Mouse (Mus musculus): ENCODE data around the gene Ranbp10. TPM values are rescaled to one million over a fixed set of nuclear protein-coding genes. Genes with fewer than 3 reads are reported as not detected.

Ranbp10 gene
- polyA plus RNA-seq, 1 experiment from 2014 or later, result 11.5 TPM

DNA sequence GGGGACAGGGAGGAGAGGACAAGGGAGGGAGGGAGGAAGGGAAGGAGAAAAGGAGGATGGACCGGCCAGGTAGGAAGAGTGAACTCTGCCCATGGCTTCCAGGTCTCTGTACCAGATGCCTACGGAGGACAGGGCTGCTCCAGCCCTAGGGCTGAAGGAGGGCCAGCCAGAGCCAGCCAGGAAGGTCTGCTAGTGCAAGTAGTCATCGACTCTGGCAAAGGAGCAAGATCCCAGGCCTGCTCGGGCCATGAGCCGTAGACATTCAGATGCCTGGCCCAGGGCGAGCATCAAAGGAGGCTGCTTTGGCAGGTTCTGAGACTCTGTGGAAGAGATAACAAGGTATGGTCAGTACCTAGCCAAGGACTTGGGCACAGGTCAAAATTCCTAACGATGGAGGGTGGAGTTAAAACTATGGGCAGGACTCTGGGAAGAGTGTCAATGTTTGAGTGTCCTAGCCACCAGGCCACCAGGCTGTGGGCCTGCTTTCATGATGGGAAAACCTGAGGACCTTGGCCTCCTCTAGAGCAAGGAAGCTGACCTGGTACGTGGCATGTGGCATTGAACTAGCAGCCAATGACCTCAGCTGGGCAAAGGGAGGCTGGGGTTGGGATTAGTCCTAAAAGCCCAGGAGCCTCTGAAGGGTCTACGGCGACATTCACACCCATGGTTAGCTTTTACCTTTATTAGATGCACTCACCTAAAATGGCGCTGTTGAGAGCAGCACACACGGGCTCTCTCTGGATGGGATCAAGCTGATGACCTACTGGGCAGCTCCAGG lies 55.6 kb downstream of the Ranbp10 start:
- no peak for ATAC-seq (ENCODE audit: low FRiP score)
- Histone ChIP-seq H3K9ac (no peak overlapping the region), H3K4me2 (no peak overlapping the region), H3K9me3 (no peaks in the 10 kb centered on the region), H3K4me3 (no peak overlapping the region), H3K4me1 (replicated peaks) (no peaks in the 10 kb centered on the region), H3K27me3 (no peaks in the 10 kb centered on the region), H3K27ac (no peak overlapping the region), H3K36me3 (peaks cover 88% of the 10 kb centered on the region)
- 95% methylated on average over 12 of the region's 12 CpGs for WGBS

DNA sequence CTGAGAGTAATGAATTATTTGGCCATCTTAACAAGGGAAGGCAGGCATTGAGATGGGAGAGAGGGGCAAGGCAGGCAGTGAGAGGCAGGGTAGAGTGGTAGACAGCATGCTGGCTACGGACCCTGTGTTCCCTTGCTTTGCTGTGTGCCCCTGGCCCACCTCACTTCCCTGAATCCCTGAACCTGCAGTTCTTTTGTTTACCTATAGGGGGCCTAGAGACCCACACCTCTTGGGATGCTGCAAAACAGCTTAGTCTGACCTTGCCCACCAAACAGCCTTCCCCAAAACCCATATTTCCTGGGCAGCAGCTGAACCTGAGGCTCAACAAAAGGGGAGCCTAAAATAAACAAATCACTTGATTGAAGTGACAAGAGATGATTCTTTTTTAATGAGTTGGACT lies 56.5 kb downstream of the Ranbp10 start:
- no peak for ATAC-seq (ENCODE audit: low FRiP score)
- WGBS, result 69% methylated on average over 1 of the region's 1 CpGs
- Histone ChIP-seq H3K27me3 (no peaks in the 10 kb centered on the region), H3K4me2 (no peak overlapping the region), H3K9me3 (no peaks in the 10 kb centered on the region), H3K27ac (no peak overlapping the region), H3K4me1 (replicated peaks) (no peaks in the 10 kb centered on the region), H3K36me3 (peaks cover 79% of the 10 kb centered on the region), H3K4me3 (no peak overlapping the region), H3K9ac (no peak overlapping the region)

DNA sequence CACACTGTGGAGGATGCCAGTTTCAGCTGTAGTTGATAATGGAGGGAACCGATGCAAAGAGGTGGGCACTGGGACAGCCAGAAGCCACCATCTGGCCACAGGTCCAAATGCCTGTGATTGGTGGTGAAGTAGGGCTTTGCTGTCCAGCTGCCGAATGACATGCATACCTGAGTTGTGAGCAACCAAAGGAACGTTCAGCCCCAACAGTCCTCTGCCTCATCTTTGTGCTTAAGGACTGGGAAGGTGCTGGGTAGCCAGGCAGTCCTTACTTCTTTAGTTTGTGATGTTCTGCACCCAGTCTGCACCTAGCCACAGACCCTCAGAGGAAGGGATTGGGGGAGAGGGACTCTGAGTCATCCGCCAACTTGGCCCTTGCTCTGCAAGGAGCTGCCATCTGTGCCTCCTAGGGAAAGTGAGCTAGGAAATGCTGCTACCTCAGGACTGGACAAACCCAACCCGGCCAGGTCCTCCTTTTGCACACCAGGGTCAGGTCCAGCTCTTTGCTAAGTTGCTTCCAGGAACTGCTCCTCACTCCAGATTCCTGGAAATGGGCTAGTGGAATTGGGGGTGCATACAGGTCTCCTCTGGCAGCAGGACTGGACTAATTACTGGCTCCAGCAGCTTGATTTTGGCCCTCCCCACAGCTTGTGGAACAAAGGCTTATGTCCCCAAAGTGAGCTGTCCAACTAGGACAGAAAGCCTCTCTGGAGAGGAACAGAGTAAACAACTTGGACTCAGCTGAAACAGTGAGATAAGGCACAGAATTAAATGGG lies 58.5 kb downstream of the Ranbp10 start:
- no peak for ATAC-seq (ENCODE audit: low FRiP score)
- 96% methylated on average over 5 of the region's 5 CpGs for WGBS
- Histone ChIP-seq H3K4me3 (no peak overlapping the region), H3K27me3 (no peaks in the 10 kb centered on the region), H3K36me3 (peaks cover 60% of the 10 kb centered on the region), H3K4me1 (replicated peaks) (no peaks in the 10 kb centered on the region), H3K27ac (no peak overlapping the region), H3K9ac (no peak overlapping the region), H3K4me2 (no peak overlapping the region), H3K9me3 (no peaks in the 10 kb centered on the region)

DNA sequence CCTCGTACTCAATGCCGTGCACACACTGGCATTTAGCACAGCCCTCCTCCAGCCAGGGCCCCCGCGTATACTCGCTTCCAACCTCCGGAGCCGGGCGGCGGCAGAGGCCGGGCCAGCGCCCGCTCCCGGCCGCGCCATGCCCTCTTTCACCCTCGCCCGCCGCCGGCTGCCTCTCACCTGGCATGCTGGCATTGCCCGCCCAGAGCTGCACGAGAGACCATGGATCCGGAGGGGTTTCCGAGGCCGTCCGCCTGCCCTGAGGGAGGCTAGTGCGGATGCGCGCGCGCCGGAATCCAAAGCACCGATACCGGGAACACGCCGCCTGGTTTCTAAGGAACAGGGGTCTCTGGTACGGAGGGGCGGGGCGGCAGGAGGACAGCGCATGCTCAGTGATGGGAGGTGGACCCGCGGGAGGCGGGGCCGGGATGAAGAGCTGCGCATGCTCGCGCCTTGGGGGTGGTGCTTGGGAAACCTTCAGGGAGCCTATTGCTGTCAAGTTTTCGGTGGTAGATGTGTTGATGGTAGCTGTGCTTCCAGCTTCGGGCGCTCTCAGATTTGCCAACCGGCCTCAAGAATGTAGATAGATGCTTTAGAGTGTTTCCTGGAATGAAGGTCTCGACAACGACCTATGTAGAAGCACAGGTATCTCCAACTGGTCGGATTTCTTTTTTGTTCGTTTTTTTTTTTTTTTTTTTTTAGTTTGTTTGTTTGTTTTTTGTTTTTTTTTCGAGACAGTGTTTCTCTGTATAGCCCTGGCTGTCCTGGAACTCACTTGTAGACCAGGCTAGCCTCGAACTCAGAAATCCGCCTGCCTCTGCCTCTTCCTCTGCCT lies 68.7 kb downstream of the Ranbp10 start, which contains the start of gene Gfod2:
Gene Gfod2 (minus strand): TSS at position 388 of the 832 bp plus-strand sequence.
- Histone ChIP-seq H3K4me3 (peak within 1 kb of the TSS; percentile 98), H3K4me2 (peak within 1 kb of the TSS; percentile 71), H3K27me3 (no peaks in the 10 kb centered on the region), H3K9ac (peak within 1 kb of the TSS; percentile 92), H3K9me3 (no peaks in the 10 kb centered on the region), H3K4me1 (replicated peaks) (peaks cover 40% of the 10 kb centered on the region), H3K27ac (peak within 1 kb of the TSS; percentile 96), H3K36me3 (peaks cover 4% of the 10 kb centered on the region; the same call in 1 of the 2 replicates)
- peak; percentile 98 for ATAC-seq (ENCODE audit: low FRiP score)
- 3% methylated on average over 54 of the region's 57 CpGs for WGBS

DNA sequence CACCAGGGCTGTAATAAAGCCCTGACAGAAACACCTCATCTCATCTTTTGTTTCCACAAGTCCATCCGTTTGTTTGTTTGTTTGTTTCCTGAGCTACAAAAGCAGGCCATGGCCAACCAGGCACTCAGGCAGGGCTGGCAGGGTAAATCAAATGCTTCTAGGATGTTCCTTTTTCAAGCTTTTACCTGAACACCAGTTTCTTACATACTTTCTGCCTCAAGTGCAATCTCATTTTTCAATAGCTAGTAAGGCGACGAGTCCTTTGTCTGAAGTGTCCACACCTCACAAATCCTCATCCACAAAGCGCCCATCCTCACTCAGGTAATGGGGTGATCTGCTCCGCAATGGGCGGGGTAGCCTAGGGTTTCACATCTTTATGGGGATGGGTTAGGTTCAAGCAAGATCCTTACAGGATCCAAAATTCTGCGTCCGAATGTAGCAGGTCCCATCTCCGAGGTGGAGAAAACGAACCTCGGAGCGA lies 69.3 kb downstream of the Ranbp10 start:
- ATAC-seq (ENCODE audit: low FRiP score), result peak; percentile 65; the same call in 1 of the 2 replicates
- peaks cover 45% of the 10 kb centered on the region for H3K4me1 ChIP-seq (replicated peaks)
- peak overlapping the region; percentile 92 for H3K9ac ChIP-seq
- H3K4me2 ChIP-seq, result peak overlapping the region; percentile 71
- no peaks in the 10 kb centered on the region for H3K9me3 ChIP-seq
- H3K27ac ChIP-seq, result peak overlapping the region; percentile 96
- H3K27me3 ChIP-seq, result no peaks in the 10 kb centered on the region
- H3K36me3 ChIP-seq, result peaks cover 4% of the 10 kb centered on the region; the same call in 1 of the 2 replicates
- peak overlapping the region; percentile 98 for H3K4me3 ChIP-seq
- WGBS, result 2% methylated on average over 12 of the region's 12 CpGs

DNA sequence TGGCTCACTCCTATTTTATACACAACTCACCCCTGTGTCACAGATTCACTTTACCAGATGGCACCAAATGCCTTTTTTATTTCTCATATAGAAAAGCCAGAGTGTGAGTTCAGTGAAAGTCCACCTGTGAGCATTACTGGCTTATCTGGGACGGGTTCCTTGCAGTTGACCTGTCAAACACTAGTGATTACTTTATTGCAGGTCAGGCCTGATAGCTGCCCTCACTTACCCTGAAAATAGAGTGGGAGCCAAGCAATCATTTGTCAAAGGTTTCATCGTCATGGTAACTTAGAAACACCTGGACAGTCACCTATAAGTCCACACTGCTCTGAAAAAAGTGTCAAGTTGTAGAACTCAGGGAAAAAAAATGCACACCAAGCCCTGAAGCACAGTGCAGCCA lies 72.5 kb downstream of the Ranbp10 start:
- H3K4me1 ChIP-seq (replicated peaks), result peaks cover 73% of the 10 kb centered on the region
- H3K4me3 ChIP-seq, result no peak overlapping the region
- no peak for ATAC-seq (ENCODE audit: low FRiP score)
- WGBS, result 87% methylated on average over 2 of the region's 2 CpGs
- H3K36me3 ChIP-seq, result peaks cover 4% of the 10 kb centered on the region; the same call in 1 of the 2 replicates
- H3K9me3 ChIP-seq, result no peaks in the 10 kb centered on the region
- no peak overlapping the region for H3K4me2 ChIP-seq
- no peak overlapping the region for H3K9ac ChIP-seq
- no peaks in the 10 kb centered on the region for H3K27me3 ChIP-seq
- no peak overlapping the region for H3K27ac ChIP-seq

DNA sequence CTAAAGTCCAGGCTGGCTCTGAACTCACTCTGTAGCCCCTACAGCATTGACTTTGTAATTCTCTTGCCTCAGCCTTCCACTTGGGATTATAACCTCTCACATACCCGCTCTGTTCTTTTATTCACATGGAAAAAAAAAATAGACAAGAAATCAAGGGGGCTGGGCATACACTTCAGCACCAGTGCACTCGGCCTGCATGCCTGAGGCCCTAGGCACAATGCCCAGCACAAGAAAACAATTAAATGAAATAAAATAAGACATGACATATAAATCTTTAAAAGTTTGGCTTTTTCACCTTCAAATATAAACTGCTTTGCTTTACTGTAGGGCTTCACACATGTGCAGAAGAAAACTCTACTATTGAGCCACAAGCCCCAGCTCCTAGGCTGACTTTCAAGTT lies 73.2 kb downstream of the Ranbp10 start:
- peaks cover 4% of the 10 kb centered on the region; the same call in 1 of the 2 replicates for H3K36me3 ChIP-seq
- no peak for ATAC-seq (ENCODE audit: low FRiP score)
- no peak overlapping the region for H3K9ac ChIP-seq
- no peak overlapping the region for H3K4me3 ChIP-seq
- H3K4me2 ChIP-seq, result no peak overlapping the region
- no peaks in the 10 kb centered on the region for H3K27me3 ChIP-seq
- peaks cover 72% of the 10 kb centered on the region for H3K4me1 ChIP-seq (replicated peaks)
- no peaks in the 10 kb centered on the region for H3K9me3 ChIP-seq
- H3K27ac ChIP-seq, result no peak overlapping the region
- WGBS, result 79% methylated on average over 2 of the region's 2 CpGs

DNA sequence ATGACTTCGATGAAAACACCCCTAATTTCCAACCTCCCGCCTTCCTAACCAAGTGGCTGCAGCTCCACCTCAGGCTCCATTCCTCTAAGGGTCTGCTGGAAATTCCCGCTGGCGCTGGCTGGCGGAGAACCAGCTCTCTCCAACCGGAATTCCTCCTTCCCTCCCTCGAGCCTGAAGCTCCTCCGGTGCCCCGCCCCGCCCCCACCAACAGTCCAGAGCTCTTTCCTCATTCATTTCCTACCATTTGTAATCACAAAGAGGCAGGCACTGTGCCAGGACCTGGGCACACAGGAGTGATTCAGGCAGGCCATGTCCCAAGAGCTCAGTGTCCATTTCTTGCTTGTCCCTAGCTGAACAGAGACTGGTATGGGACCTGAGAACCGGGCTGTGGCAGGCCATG lies 76.5 kb downstream of the Ranbp10 start:
- Histone ChIP-seq H3K27ac (peak overlapping the region; percentile 72), H3K9me3 (no peaks in the 10 kb centered on the region), H3K36me3 (peaks cover 4% of the 10 kb centered on the region; the same call in 1 of the 2 replicates), H3K4me1 (replicated peaks) (peaks cover 68% of the 10 kb centered on the region), H3K4me3 (peak overlapping the region; percentile 16), H3K4me2 (peak overlapping the region; percentile 40), H3K27me3 (no peaks in the 10 kb centered on the region), H3K9ac (peak overlapping the region; percentile 58; the same call in 1 of the 2 replicates)
- ATAC-seq (ENCODE audit: low FRiP score), result peak; percentile 36; the same call in 1 of the 2 replicates
- WGBS, result 15% methylated on average over 11 of the region's 11 CpGs

DNA sequence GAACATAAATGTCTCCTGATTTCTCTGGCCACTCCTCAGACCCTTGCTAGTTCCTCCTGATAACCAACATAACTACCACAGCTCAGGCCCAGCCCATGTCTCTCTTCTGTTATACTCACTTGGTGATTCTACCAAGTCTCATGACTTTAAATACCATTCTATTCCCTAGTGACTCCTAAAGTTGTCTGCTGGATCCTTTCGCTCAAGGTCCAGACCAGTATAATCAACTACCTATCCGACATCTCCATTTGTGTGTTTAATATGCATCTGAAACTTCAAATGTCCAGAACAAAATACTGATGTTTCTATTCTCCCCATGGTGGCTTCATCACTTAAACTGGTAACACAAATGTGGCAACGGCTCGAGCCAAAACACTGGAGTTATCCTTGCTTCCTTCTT lies 83.8 kb downstream of the Ranbp10 start:
- 91% methylated on average over 4 of the region's 4 CpGs for WGBS
- ATAC-seq (ENCODE audit: low FRiP score), result no peak

DNA sequence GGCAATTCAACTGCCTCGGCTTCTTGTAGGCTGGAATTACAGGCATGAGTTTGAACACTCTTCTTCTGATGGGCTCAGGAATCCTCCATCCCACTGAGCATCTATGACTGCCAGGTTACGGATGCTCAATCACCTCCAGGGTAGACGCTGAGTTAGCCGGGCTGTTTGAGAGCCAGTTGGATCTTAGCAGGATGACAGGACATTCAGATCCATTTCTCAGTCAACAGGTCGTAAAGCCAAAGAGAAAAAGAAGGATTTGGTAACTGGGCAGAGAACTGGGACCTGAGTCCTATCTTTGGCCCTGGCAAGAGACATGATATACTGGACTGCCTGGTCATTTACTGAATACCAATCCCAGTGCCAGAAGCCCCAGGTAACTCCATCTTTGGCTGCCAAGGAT lies 87.9 kb downstream of the Ranbp10 start:
- H3K4me3 ChIP-seq, result no peak overlapping the region
- H3K36me3 ChIP-seq, result peaks cover 9% of the 10 kb centered on the region; the same call in 1 of the 2 replicates
- no peak overlapping the region for H3K27ac ChIP-seq
- H3K4me2 ChIP-seq, result no peak overlapping the region
- H3K9me3 ChIP-seq, result no peaks in the 10 kb centered on the region
- H3K4me1 ChIP-seq (replicated peaks), result no peaks in the 10 kb centered on the region; the same call in 1 of the 2 replicates
- no peak overlapping the region for H3K9ac ChIP-seq
- 95% methylated on average over 5 of the region's 5 CpGs for WGBS
- no peaks in the 10 kb centered on the region for H3K27me3 ChIP-seq
- ATAC-seq (ENCODE audit: low FRiP score), result no peak

More for the DNA sequence above, 83.8 kb downstream of the Ranbp10 start:
- H3K27ac ChIP-seq, result no peak overlapping the region
- H3K4me2 ChIP-seq, result no peak overlapping the region
- H3K9me3 ChIP-seq, result no peaks in the 10 kb centered on the region
- no peak overlapping the region for H3K9ac ChIP-seq
- H3K36me3 ChIP-seq, result peaks cover 5% of the 10 kb centered on the region; the same call in 1 of the 2 replicates
- H3K27me3 ChIP-seq, result no peaks in the 10 kb centered on the region
- H3K4me3 ChIP-seq, result no peak overlapping the region
- peaks cover 10% of the 10 kb centered on the region for H3K4me1 ChIP-seq (replicated peaks)

DNA sequence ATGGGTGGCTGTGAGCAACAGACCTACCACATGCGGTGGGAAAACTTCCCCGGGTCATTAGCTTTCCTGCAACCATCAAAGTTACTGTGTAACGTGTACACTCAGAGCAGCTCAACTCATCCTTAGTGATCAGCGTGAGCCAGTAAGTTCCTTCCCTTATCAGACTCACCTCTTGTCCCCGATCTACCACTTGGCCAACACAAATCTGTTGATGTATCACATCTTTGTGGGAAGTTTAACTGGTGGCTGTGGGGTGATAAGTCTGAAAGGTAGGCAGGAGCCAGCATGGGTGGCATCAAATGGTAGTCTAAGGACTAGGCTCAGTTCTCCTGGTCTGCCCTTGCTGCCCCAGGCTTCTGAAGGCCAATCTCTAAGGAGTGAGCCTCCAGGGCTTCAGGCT lies 95.0 kb downstream of the Ranbp10 start:
- Histone ChIP-seq H3K4me2 (no peak overlapping the region), H3K4me3 (no peak overlapping the region), H3K36me3 (peaks cover 29% of the 10 kb centered on the region), H3K9me3 (no peaks in the 10 kb centered on the region), H3K4me1 (replicated peaks) (no peaks in the 10 kb centered on the region; the same call in 1 of the 2 replicates), H3K27me3 (no peaks in the 10 kb centered on the region), H3K27ac (no peak overlapping the region), H3K9ac (no peak overlapping the region)
- ATAC-seq (ENCODE audit: low FRiP score), result no peak
- WGBS, result 95% methylated on average over 5 of the region's 5 CpGs
